In the genomic region with DNA sequence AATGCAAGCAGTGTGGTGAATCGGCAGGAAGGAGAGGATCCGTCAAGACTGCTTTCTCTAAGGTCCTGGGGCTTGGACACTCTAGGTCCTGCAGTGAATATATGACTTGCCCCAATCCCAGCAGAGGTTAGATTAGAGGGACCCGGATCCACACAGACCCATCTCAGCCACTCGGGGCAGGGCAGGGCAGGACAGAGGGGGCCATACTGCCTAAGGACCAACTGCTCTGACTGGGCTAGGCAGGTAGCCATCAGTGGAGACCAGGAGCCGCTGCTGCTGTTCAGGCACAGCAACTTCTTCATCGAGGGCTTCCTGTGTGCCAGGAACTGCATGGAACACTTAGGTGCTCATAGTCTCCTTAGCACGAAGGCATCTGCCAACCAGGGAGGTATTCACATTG, we compare ENCODE assay signal across 16 mouse cellular contexts. TPM values are rescaled to one million over a fixed set of nuclear protein-coding genes. Genes with fewer than 3 reads are reported as not detected.
"Had no signal": no experiment of that assay in that cellular context is flagged by ENCODE, and none has a peak within 500 bp of the region (broad histone marks: within the 10 kb centered on the region; RNA-seq: fewer than 3 reads in every experiment).

No protein-coding gene starts in this region.

- H3K36me3 ChIP-seq: limb, embryonic 15.5 days; liver, embryonic 13.5 days; lung, embryonic 15.5 days; neural tube, embryonic 13.5 days had no signal

- H3K9ac ChIP-seq: limb, embryonic 15.5 days; liver, embryonic 13.5 days; lung, embryonic 15.5 days; neural tube, embryonic 13.5 days had no signal

- H3K27me3 ChIP-seq: limb, embryonic 15.5 days; liver, embryonic 13.5 days; lung, embryonic 15.5 days; neural tube, embryonic 13.5 days had no signal

- H3K4me3 ChIP-seq: limb, embryonic 15.5 days; liver, embryonic 13.5 days; lung, embryonic 15.5 days; neural tube, embryonic 13.5 days had no signal

- ATAC-seq: midbrain, embryonic 16.5 days had no signal

- H3K27ac ChIP-seq: limb, embryonic 15.5 days; liver, embryonic 13.5 days; neural tube, embryonic 13.5 days had no signal

- H3K4me2 ChIP-seq: limb, embryonic 15.5 days; liver, embryonic 13.5 days; lung, embryonic 15.5 days; neural tube, embryonic 13.5 days had no signal

- DNase-seq: kidney, adult 9 months; layer of hippocampus, adult 9-11 months; layer of hippocampus, postnatal 36 days; liver, embryonic 13.5 days; right cerebral cortex, postnatal 14 days; thymus, postnatal 36 days had no signal

- H3K9me3 ChIP-seq: limb, embryonic 15.5 days; liver, embryonic 13.5 days; lung, embryonic 15.5 days; neural tube, embryonic 13.5 days had no signal

RNA-seq across cellular contexts. Expression of a gene that starts 0.8 kb away (rescaled TPM):
- total RNA-seq: layer of hippocampus, adult 18-20 months; layer of hippocampus, postnatal 36 days; left cerebral cortex, postnatal 25 days; megakaryocyte-erythroid progenitor cell, adult 5-6 weeks had no signal
- polyA plus RNA-seq: limb, embryonic 11.5 days; limb, embryonic 15.5 days; liver, embryonic 13.5 days; lung, embryonic 15.5 days; midbrain, embryonic 16.5 days; neural tube, embryonic 13.5 days; thymus, postnatal 0 days had no signal

RNA-seq across cellular contexts. Expression of a gene that starts 22.0 kb away (rescaled TPM):
- total RNA-seq: layer of hippocampus, adult 18-20 months; layer of hippocampus, postnatal 36 days; left cerebral cortex, adult 8-10 months; left cerebral cortex, postnatal 25 days; megakaryocyte-erythroid progenitor cell, adult 5-6 weeks had no signal
- polyA plus RNA-seq: limb, embryonic 11.5 days; limb, embryonic 15.5 days; liver, embryonic 13.5 days; lung, embryonic 15.5 days; midbrain, embryonic 16.5 days; neural tube, embryonic 13.5 days had no signal
